Mouse (Mus musculus): ENCODE data around the gene Pgm1.

Pgm1 gene

DNA sequence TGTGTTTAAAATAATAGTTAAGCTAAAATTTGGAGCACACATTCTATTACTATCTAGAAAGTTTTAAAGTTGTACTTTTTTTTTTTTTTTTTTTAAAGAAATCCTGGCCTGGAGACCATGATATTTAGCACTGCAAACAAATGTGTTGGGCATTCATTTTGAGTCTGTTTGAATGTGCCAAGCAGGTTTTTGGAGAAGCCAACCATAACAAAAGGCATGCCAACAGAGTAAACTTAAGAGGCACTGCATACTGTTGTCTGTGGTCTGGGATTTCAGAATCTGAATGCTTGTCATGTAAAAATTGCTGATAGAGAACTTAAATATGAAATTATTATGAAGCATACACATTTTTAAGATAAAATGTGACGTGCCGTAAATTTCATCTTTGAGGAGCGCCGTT is 28.0 kb downstream of the Pgm1 start:
- no peak for DNase-seq (ENCODE audit: low read depth, low spot score)

GRCm38 (mm10) chr4:99958084-99958815 is 29.0 kb downstream of the Pgm1 start:
- DNase-seq (ENCODE audit: low read depth, low spot score): no peak

GRCm38 (mm10) chr4:99959308-99959707 is 30.1 kb downstream of the Pgm1 start:
- no peak for DNase-seq (ENCODE audit: low read depth, low spot score)

DNA sequence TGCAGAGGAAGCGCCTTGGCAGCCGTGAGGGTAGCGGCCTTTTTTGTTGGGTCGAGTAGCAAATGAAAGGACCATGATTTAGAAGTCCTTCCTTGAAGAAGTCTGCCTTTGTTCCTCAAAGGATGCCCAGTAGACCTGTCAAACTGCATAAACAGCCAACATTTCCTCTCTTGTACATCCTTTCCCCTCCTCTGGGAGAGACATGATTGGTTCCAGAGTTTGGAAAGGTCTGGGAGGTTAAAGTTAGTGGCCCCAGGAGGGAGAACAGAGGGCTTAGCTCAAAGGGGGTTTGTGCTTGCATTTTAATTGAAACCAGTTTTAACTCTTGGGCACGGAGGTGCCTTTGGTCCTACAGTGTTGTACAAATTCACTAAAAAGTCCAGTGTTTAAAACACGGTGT is 37.3 kb downstream of the Pgm1 start:
- DNase-seq (ENCODE audit: low read depth, low spot score): no peak

DNA sequence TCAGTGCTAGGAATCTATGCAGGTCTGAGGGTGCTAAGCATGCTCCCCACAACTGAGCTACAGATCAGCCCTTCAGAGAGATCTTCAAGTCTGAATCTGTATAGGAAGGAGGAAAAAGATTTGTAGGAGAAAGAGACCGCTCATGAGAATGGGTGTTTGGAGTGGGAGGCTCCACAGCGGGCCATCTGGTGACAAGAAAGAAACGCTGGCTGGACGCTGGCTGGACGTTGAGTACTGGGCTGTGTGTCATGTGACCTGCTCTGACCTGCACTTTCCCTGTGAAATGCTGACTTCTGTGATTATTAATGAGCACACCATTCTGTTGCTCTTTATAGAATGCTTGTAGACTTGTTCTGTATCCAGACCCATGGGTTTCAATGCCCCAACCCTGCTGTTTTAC is 40.1 kb downstream of the Pgm1 start:
- DNase-seq (ENCODE audit: low read depth, low spot score): no peak

- DNase-seq (ENCODE audit: low read depth, low spot score): no peak
Measured at GRCm38 (mm10) chr4:99970097-99970496, 40.9 kb downstream of the Pgm1 start.

- DNase-seq (ENCODE audit: low read depth, low spot score): no peak
Measured at GRCm38 (mm10) chr4:99972886-99973285, 43.7 kb downstream of the Pgm1 start.

- no peak for DNase-seq (ENCODE audit: low read depth, low spot score)
Measured at GRCm38 (mm10) chr4:99973931-99974330, 44.7 kb downstream of the Pgm1 start.

GRCm38 (mm10) chr4:99974375-99974774 is 45.2 kb downstream of the Pgm1 start:
- no peak for DNase-seq (ENCODE audit: low read depth, low spot score)

- no peak for DNase-seq (ENCODE audit: low read depth, low spot score)
Measured at GRCm38 (mm10) chr4:99979326-99979725, 50.1 kb downstream of the Pgm1 start.

GRCm38 (mm10) chr4:99981216-99981615 is 52.0 kb downstream of the Pgm1 start:
- no peak for DNase-seq (ENCODE audit: low read depth, low spot score)

- DNase-seq (ENCODE audit: low read depth, low spot score): peak; percentile 77
Measured at GRCm38 (mm10) chr4:99983652-99984368, 54.6 kb downstream of the Pgm1 start.

- DNase-seq (ENCODE audit: low read depth, low spot score): no peak
Measured at GRCm38 (mm10) chr4:99984369-99984752, 55.1 kb downstream of the Pgm1 start.

- no peak for DNase-seq (ENCODE audit: low read depth, low spot score)
Measured at GRCm38 (mm10) chr4:99985086-99985485, 55.9 kb downstream of the Pgm1 start.

- DNase-seq (ENCODE audit: low read depth, low spot score): no peak
Measured at GRCm38 (mm10) chr4:99985631-99986030, 56.4 kb downstream of the Pgm1 start.

GRCm38 (mm10) chr4:99986609-99987008 is 57.4 kb downstream of the Pgm1 start:
- DNase-seq (ENCODE audit: low read depth, low spot score): no peak

GRCm38 (mm10) chr4:99988771-99989170 is 59.6 kb downstream of the Pgm1 start:
- DNase-seq (ENCODE audit: low read depth, low spot score): no peak

GRCm38 (mm10) chr4:100000971-100001370 is 71.8 kb downstream of the Pgm1 start:
- no peak for DNase-seq (ENCODE audit: low read depth, low spot score)

DNA sequence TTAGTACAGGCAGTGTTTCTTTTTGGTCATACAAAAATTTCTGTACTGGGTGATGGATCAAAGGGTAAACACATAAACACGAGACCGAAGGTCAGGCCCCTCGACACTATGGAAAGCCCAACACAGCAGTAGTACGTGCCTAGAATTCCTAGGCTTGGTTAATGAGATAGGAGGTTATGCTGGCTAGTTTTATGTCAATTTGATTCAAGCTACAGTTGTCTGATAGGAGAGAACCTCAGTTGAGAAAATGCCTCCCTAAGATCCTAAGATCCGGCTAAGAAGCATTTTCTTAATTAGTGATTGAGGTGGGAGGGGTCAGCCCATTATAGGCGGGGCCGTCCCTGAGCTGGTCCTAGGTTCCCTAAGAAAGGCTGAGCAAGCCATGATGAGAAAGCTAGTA is 72.6 kb downstream of the Pgm1 start:
- no peak for DNase-seq (ENCODE audit: low read depth, low spot score)

DNA sequence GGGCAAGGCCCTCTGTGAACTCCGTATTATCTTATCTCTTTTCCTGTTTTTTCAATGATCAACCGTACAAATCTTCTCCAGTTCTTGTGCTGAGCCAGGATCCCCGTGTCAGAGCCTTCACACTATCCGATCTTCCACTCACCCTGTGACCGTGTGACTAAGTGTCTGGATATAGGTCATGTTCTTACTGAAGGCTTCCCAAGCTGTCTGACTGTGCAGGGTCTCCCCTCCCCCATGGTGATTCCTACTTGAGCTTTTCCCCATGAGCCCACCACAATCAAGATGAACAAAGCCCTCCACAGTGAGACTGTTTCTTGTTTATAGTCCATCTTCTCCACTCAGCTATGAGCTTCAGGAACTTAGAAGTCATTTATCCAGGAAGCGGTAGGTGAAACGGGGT is 78.5 kb downstream of the Pgm1 start:
- DNase-seq (ENCODE audit: low read depth, low spot score): no peak

- peak; percentile 62 for DNase-seq (ENCODE audit: low read depth, low spot score)
Measured at GRCm38 (mm10) chr4:100008371-100009090, 79.3 kb downstream of the Pgm1 start.

- DNase-seq (ENCODE audit: low read depth, low spot score): peak; percentile 39
Measured at GRCm38 (mm10) chr4:100009211-100009678, 80.0 kb downstream of the Pgm1 start.

Measured in retina, postnatal 7 days (tissue).